Mouse (Mus musculus): ENCODE results near the gene Myo1g. TPM values are rescaled to one million over a fixed set of nuclear protein-coding genes. Genes with fewer than 3 reads are reported as not detected.

Gene Myo1g
- polyA plus RNA-seq (2012): 60.0 and 82.0 TPM in 2 replicates

GRCm38 (mm10) chr11:6520507-6521173, at the start of gene Myo1g:
TSS of gene Myo1g (minus strand) at chr11:6520965.

GRCm38 (mm10) chr11:6546205-6547013, 25.6 kb upstream of the Myo1g start, which contains the start of gene Ccm2:
TSS of gene Ccm2 (plus strand) at chr11:6546887.

GRCm38 (mm10) chr11:6475867-6476484, 44.8 kb downstream of the Myo1g start, which contains the start of gene Purb:
TSS of gene Purb (minus strand) at chr11:6475917.

Other genes with a start within 250 kb of the Myo1g start
- gene Tmed4, start 246.1 kb downstream of the Myo1g start, polyA plus RNA-seq (2012): 69.2 and 85.5 TPM in 2 replicates
- gene Ogdh, start 229.3 kb downstream of the Myo1g start, polyA plus RNA-seq (2012): 66.1 and 74.6 TPM in 2 replicates
- gene Zmiz2, start 131.9 kb downstream of the Myo1g start, polyA plus RNA-seq (2012): 302 and 343 TPM in 2 replicates
- gene Ppia, start 105.5 kb downstream of the Myo1g start, polyA plus RNA-seq (2012): 175 and 192 TPM in 2 replicates
- gene H2afv, start 76.5 kb downstream of the Myo1g start, polyA plus RNA-seq (2012): 154 and 173 TPM in 2 replicates
- 11.1 and 14.7 TPM in 2 replicates for gene Purb, start 45.0 kb downstream of the Myo1g start, polyA plus RNA-seq (2012)
- 29.7 and 31.9 TPM in 2 replicates for gene Ccm2, start 25.9 kb upstream of the Myo1g start, polyA plus RNA-seq (2012)
- 0.20 and 0.30 TPM in 2 replicates for gene Nacad, start 85.1 kb upstream of the Myo1g start, polyA plus RNA-seq (2012)
- gene Tbrg4, start 105.1 kb upstream of the Myo1g start, polyA plus RNA-seq (2012): 240 and 252 TPM in 2 replicates
- not detected in 2 replicates for gene Wap, start 117.7 kb upstream of the Myo1g start, polyA plus RNA-seq (2012)
- 0.75 and 0.88 TPM in 2 replicates for gene Ramp3, start 137.6 kb upstream of the Myo1g start, polyA plus RNA-seq (2012)

Data from megakaryocyte-erythroid progenitor cell, adult 5 weeks (primary cell).